Mouse (Mus musculus): Measurements from ENCODE around the gene Thsd7a. TPM values are rescaled to one million over a fixed set of nuclear protein-coding genes. Genes with fewer than 3 reads are reported as not detected.

The Thsd7a gene
- polyA plus RNA-seq, 2 experiments: 0.08 to 0.41 TPM

DNA sequence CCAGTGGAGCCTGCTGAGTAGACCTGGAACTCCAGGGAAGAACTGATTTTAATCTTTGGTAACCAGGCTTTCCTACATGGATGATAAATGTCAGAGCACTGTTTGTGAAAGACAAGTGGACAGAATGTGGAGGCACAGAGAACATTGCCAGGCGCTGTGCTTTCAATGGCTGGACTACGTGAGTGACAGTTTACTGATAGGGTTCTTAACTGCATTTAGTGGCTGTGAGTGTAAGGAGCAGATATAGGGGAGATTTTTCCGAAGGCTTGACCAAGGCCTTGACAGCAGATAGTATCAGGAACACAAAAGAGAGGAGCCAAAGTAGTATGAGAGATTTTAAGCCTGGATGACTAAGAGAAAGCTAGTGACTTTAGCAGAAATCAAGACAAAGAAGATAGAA, 295.1 kb downstream of the Thsd7a start:
- no peak overlapping the region for H3K4me3 ChIP-seq (ENCODE audit: insufficient read depth in 1 of 2, low read depth in 2 of 2, low read length in 2 of 2)
- DNase-seq (ENCODE audit: low read depth in 3 of 3, low spot score in 3 of 3) (no peak), ATAC-seq (ENCODE audit: insufficient read depth) (no peak)
- TF ChIP-seq EP300 (IDR thresholded peaks at IDR 0.05; ENCODE audit: low read depth) (no peak), CTCF (IDR thresholded peaks at IDR 0.05; ENCODE audit: low read depth) (no peak)
- no peak overlapping the region for H3K4me2 ChIP-seq (ENCODE audit: low read depth)
- no peak overlapping the region for H3K9ac ChIP-seq (replicated peaks)
- no peak overlapping the region for H3K27ac ChIP-seq
- no peaks in the 10 kb centered on the region for H3K9me3 ChIP-seq (ENCODE audit: control insufficient read depth, low read length)
- no peaks in the 10 kb centered on the region for H3K36me3 ChIP-seq (replicated peaks; ENCODE audit: control insufficient read depth, insufficient read depth, low read depth)
- WGBS (ENCODE audit: insufficient replicate concordance): 13% methylated on average over 3 of the region's 3 CpGs
- H3K27me3 ChIP-seq (ENCODE audit: control insufficient read depth, insufficient read depth, low read length): no peaks in the 10 kb centered on the region
- no peaks in the 10 kb centered on the region for H3K4me1 ChIP-seq (replicated peaks; ENCODE audit: control insufficient read depth in 2 of 2, insufficient read depth in 2 of 2, low read length in 1 of 2)

DNA sequence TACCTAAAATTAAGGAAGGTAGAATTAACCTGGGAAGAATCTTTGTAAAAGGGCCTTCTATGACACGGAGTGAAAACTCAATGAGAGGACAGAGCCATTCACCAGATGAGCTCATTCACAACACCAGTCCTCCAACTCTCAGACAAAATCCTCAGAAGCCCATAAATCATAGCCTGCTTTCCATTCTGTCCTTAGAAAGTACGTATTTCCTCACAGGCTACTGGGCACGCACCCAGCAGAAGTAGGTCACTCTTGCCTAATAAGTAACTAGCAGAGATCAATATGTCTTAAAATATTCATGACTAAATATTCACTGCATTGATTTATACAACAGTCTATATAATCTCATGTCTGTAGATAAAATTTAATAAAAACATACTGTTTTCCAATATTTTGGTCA, 300.4 kb downstream of the Thsd7a start:
- no peak overlapping the region for H3K4me2 ChIP-seq (ENCODE audit: low read depth)
- no peak overlapping the region for H3K9ac ChIP-seq (replicated peaks)
- DNase-seq (ENCODE audit: low read depth in 3 of 3, low spot score in 3 of 3): no peak
- WGBS (ENCODE audit: insufficient replicate concordance): 49% methylated on average over 3 of the region's 3 CpGs
- ATAC-seq (ENCODE audit: insufficient read depth): no peak
- H3K9me3 ChIP-seq (ENCODE audit: control insufficient read depth, low read length): no peaks in the 10 kb centered on the region
- H3K4me3 ChIP-seq (ENCODE audit: insufficient read depth in 1 of 2, low read depth in 2 of 2, low read length in 2 of 2): no peak overlapping the region
- H3K36me3 ChIP-seq (replicated peaks; ENCODE audit: control insufficient read depth, insufficient read depth, low read depth): no peaks in the 10 kb centered on the region
- no peak for TF ChIP-seq EP300 (IDR thresholded peaks at IDR 0.05; ENCODE audit: low read depth)
- TF ChIP-seq CTCF (IDR thresholded peaks at IDR 0.05; ENCODE audit: low read depth): no peak
- no peaks in the 10 kb centered on the region for H3K4me1 ChIP-seq (replicated peaks; ENCODE audit: control insufficient read depth in 2 of 2, insufficient read depth in 2 of 2, low read length in 1 of 2)
- H3K27me3 ChIP-seq (ENCODE audit: control insufficient read depth, insufficient read depth, low read length): no peaks in the 10 kb centered on the region
- H3K27ac ChIP-seq: no peak overlapping the region

DNA sequence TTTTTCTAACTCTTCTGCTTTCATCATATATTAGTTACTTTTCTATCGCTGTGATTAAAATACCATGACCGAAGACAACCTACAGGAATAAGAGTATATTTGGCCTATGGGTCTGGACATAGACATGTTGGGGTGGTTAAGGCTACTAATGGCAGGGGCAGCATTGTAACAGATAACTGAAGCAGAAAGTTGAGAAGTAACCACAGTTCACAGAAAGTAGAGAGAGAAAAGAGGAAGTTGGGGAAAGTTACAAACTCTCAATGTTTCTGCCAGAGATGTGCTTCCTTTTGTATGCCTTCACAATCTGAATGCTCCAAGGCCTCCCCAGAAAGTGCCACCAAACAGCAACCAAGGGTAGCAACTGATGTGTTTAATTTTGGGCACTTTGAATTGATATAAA, 303.7 kb downstream of the Thsd7a start:
- no peaks in the 10 kb centered on the region for H3K27me3 ChIP-seq (ENCODE audit: control insufficient read depth, insufficient read depth, low read length)
- H3K4me3 ChIP-seq (ENCODE audit: insufficient read depth in 1 of 2, low read depth in 2 of 2, low read length in 2 of 2): no peak overlapping the region
- H3K9ac ChIP-seq (replicated peaks): no peak overlapping the region
- ATAC-seq (ENCODE audit: insufficient read depth) (no peak), DNase-seq (ENCODE audit: low read depth in 3 of 3, low spot score in 3 of 3) (no peak)
- H3K36me3 ChIP-seq (replicated peaks; ENCODE audit: control insufficient read depth, insufficient read depth, low read depth): no peaks in the 10 kb centered on the region
- H3K27ac ChIP-seq: no peak overlapping the region
- TF ChIP-seq EP300 (IDR thresholded peaks at IDR 0.05; ENCODE audit: low read depth): no peak
- no peak for TF ChIP-seq CTCF (IDR thresholded peaks at IDR 0.05; ENCODE audit: low read depth)
- no peaks in the 10 kb centered on the region for H3K4me1 ChIP-seq (replicated peaks; ENCODE audit: control insufficient read depth in 2 of 2, insufficient read depth in 2 of 2, low read length in 1 of 2)
- H3K4me2 ChIP-seq (ENCODE audit: low read depth): no peak overlapping the region
- 61% methylated on average over 2 of the region's 2 CpGs for WGBS (ENCODE audit: insufficient replicate concordance)
- H3K9me3 ChIP-seq (ENCODE audit: control insufficient read depth, low read length): no peaks in the 10 kb centered on the region

DNA sequence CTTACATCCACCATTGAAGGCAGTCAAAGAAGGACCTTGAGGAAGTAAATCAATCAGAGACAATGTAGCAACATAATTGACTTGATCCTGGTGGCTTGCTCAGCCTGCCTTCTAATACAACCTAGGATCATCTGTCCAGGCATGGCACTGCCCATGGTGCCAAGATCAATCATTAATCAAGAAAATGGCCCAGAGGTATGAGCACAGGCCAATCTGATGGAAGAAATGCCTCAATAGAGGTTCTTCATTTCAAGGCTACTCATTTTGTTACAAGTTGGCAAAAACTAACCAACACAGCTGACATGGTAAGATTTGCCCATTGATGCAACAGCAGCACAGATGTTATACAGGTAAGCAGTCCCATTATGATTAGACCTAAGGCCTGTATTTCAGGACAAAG, 309.6 kb downstream of the Thsd7a start:
- TF ChIP-seq EP300 (IDR thresholded peaks at IDR 0.05; ENCODE audit: low read depth) (no peak), CTCF (IDR thresholded peaks at IDR 0.05; ENCODE audit: low read depth) (no peak)
- no peaks in the 10 kb centered on the region for H3K27me3 ChIP-seq (ENCODE audit: control insufficient read depth, insufficient read depth, low read length)
- H3K27ac ChIP-seq: no peak overlapping the region
- ATAC-seq (ENCODE audit: insufficient read depth): no peak
- no peak overlapping the region for H3K9ac ChIP-seq (replicated peaks)
- H3K4me1 ChIP-seq (replicated peaks; ENCODE audit: control insufficient read depth in 2 of 2, insufficient read depth in 2 of 2, low read length in 1 of 2): no peaks in the 10 kb centered on the region
- no peak for DNase-seq (ENCODE audit: low read depth in 3 of 3, low spot score in 3 of 3)
- no peak overlapping the region for H3K4me3 ChIP-seq (ENCODE audit: insufficient read depth in 1 of 2, low read depth in 2 of 2, low read length in 2 of 2)
- H3K4me2 ChIP-seq (ENCODE audit: low read depth): no peak overlapping the region
- H3K9me3 ChIP-seq (ENCODE audit: control insufficient read depth, low read length): no peaks in the 10 kb centered on the region
- no peaks in the 10 kb centered on the region for H3K36me3 ChIP-seq (replicated peaks; ENCODE audit: control insufficient read depth, insufficient read depth, low read depth)

DNA sequence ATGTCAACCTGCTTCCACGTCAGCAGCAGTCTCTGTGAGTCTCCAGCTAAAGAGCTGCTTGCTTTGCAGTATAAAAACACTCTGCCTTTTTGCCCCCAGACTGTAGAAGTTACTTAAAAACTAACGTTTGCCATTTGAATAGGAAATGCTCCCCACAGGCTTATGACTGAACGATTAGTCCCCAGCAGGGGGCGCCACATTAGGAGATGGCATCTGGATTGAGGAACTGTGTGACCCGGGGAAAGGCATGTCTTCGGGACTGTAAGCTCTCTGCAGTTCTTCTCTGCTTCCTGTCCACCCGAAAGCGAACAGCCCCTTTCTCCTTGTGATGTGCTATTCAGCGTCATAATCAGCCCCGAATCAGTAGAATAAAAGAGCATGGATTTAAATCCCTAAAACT, 330.1 kb downstream of the Thsd7a start:
- no peaks in the 10 kb centered on the region for H3K9me3 ChIP-seq (ENCODE audit: control insufficient read depth, low read length)
- H3K36me3 ChIP-seq (replicated peaks; ENCODE audit: control insufficient read depth, insufficient read depth, low read depth): no peaks in the 10 kb centered on the region
- no peaks in the 10 kb centered on the region for H3K27me3 ChIP-seq (ENCODE audit: control insufficient read depth, insufficient read depth, low read length)
- DNase-seq (ENCODE audit: low read depth in 3 of 3, low spot score in 3 of 3): no peak
- no peak overlapping the region for H3K4me3 ChIP-seq (ENCODE audit: insufficient read depth in 1 of 2, low read depth in 2 of 2, low read length in 2 of 2)
- no peak for ATAC-seq (ENCODE audit: insufficient read depth)
- no peak overlapping the region for H3K9ac ChIP-seq (replicated peaks)
- no peak; the same call in 1 of the 2 replicates for TF ChIP-seq CTCF (IDR thresholded peaks at IDR 0.05; ENCODE audit: low read depth)
- no peaks in the 10 kb centered on the region for H3K4me1 ChIP-seq (replicated peaks; ENCODE audit: control insufficient read depth in 2 of 2, insufficient read depth in 2 of 2, low read length in 1 of 2)
- H3K27ac ChIP-seq: no peak overlapping the region
- no peak overlapping the region for H3K4me2 ChIP-seq (ENCODE audit: low read depth)
- WGBS (ENCODE audit: insufficient replicate concordance): 65% methylated on average over 10 of the region's 10 CpGs

DNA sequence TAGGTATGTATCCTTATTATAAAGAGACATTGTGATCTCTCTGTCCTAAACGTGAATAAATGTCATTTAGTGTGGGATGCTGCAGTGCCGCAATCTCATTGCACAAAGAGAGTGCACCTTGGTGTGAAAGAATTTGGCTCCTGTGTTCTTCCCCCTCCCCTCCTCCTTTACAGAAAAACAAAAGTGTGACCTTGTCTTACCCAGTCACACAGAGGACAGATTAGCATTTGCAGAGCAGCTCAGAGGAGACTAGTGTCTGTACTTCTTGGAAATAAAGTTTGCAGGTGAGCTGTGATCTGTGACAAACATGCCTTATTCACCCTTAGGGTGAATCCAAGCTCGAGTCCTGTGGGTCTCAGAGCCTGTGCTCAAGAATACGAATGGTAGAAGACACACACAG, 332.2 kb downstream of the Thsd7a start:
- TF ChIP-seq EP300 (IDR thresholded peaks at IDR 0.05; ENCODE audit: low read depth): no peak
- no peak for TF ChIP-seq CTCF (IDR thresholded peaks at IDR 0.05; ENCODE audit: low read depth)
- Histone ChIP-seq H3K36me3 (replicated peaks; ENCODE audit: control insufficient read depth, insufficient read depth, low read depth) (no peaks in the 10 kb centered on the region), H3K27me3 (ENCODE audit: control insufficient read depth, insufficient read depth, low read length) (no peaks in the 10 kb centered on the region), H3K4me1 (replicated peaks; ENCODE audit: control insufficient read depth in 2 of 2, insufficient read depth in 2 of 2, low read length in 1 of 2) (no peaks in the 10 kb centered on the region), H3K4me3 (ENCODE audit: insufficient read depth in 1 of 2, low read depth in 2 of 2, low read length in 2 of 2) (no peak overlapping the region), H3K27ac (no peak overlapping the region), H3K9me3 (ENCODE audit: control insufficient read depth, low read length) (no peaks in the 10 kb centered on the region), H3K4me2 (ENCODE audit: low read depth) (no peak overlapping the region), H3K9ac (replicated peaks) (no peak overlapping the region)
- DNase-seq (ENCODE audit: low read depth in 3 of 3, low spot score in 3 of 3) (no peak), ATAC-seq (ENCODE audit: insufficient read depth) (no peak)
- WGBS (ENCODE audit: insufficient replicate concordance): 51% methylated on average over 4 of the region's 4 CpGs
